Mouse (Mus musculus) stomach, postnatal 0 days (tissue): ENCODE results near the gene Stab1.

ENCODE experiments used
- CTCF ChIP-seq: IDR thresholded peaks from 2 replicates; pipeline ENCODE4 v1.5.1; 2016; ENCODE audit warnings: antibody characterized with exemption, low read depth, mild to moderate bottlenecking, moderate library complexity
- EP300 ChIP-seq: optimal IDR thresholded peaks from 2 replicates; pipeline ENCODE3; 2016; ENCODE audit warnings: antibody characterized with exemption

GRCm38 (mm10) chr14:31130236-31131220 lies 37.9 kb downstream of the Stab1 start, which contains the start of gene Nt5dc2:
- peak; percentile 52 for TF ChIP-seq CTCF
- no peak for TF ChIP-seq EP300
